Mouse (Mus musculus) hindbrain, embryonic 14.5 days (tissue): ENCODE measurements at regions not wholly inside any gene's neighbourhood (a gene's known extent, or its start where the extent isn't known, plus 50 kb on each side); places are given as distances from the start of the nearest gene placed in this dataset.

ENCODE experiments used
- ATAC-seq: fragments of 200-750 bp; cut with Nextera tagmentation; 2 replicates; pipeline ENCODE4 v1.8.0; 2017; ENCODE audit warnings: moderate number of reproducible peaks, mild to moderate bottlenecking, moderate TSS enrichment, moderate library complexity; ENCODE audit not compliant: low FRiP score
- DNase-seq: peaks from one replicate; pipeline ENCODE4 v3.0.0-alpha.2; 2015; ENCODE audit warnings: low spot score
- H3K27ac ChIP-seq: fragments of 300-500 bp; sonication (generic); 2 replicates; pipeline ENCODE4 v1.5.1; 2014; ENCODE audit warnings: mild to moderate bottlenecking, moderate library complexity
- H3K27me3 ChIP-seq: fragments of 300-500 bp; sonication (generic); 2 replicates; pipeline ENCODE4 v1.6.1; 2014; ENCODE audit warnings: mild to moderate bottlenecking, low read length, mixed read lengths; ENCODE audit not compliant: control insufficient read depth, insufficient read depth
- H3K36me3 ChIP-seq: fragments of 300-500 bp; sonication (generic); replicated peaks from 2 replicates; pipeline ENCODE4 v1.6.1; 2014; ENCODE audit not compliant: control insufficient read depth, insufficient read depth
- H3K4me1 ChIP-seq: fragments of 300-500 bp; sonication (generic); replicated peaks from 2 replicates; pipeline ENCODE4 v1.6.1; 2014; ENCODE audit warnings: antibody characterized with exemption, low read length, mixed read lengths; ENCODE audit not compliant: control insufficient read depth, insufficient read depth
- H3K4me2 ChIP-seq: fragments of 300-500 bp; sonication (generic); replicated peaks from 2 replicates; pipeline ENCODE4 v1.6.1; 2014; ENCODE audit warnings: mild to moderate bottlenecking, moderate library complexity
- H3K4me3 ChIP-seq: fragments of 300-500 bp; sonication (generic); replicated peaks from 2 replicates; pipeline ENCODE4 v1.5.1; 2014; ENCODE audit warnings: mild to moderate bottlenecking, low read length
- H3K9ac ChIP-seq: fragments of 300-500 bp; sonication (generic); 2 replicates; pipeline ENCODE4 v1.6.1; 2014
- H3K9me3 ChIP-seq: fragments of 300-500 bp; sonication (generic); 2 replicates; pipeline ENCODE4 v1.6.1; 2016; ENCODE audit warnings: low read length; ENCODE audit not compliant: control insufficient read depth
- WGBS: fragments of 180-500 bp; shearing (Covaris S2); extraction: QIAGEN DNeasy Blood & Tissue Kit; methylation state at CpG from one replicate; pipeline ENCODE4 v1.1.7; 2014; 5-methylcytosine and 5-hydroxymethylcytosine counted together

DNA sequence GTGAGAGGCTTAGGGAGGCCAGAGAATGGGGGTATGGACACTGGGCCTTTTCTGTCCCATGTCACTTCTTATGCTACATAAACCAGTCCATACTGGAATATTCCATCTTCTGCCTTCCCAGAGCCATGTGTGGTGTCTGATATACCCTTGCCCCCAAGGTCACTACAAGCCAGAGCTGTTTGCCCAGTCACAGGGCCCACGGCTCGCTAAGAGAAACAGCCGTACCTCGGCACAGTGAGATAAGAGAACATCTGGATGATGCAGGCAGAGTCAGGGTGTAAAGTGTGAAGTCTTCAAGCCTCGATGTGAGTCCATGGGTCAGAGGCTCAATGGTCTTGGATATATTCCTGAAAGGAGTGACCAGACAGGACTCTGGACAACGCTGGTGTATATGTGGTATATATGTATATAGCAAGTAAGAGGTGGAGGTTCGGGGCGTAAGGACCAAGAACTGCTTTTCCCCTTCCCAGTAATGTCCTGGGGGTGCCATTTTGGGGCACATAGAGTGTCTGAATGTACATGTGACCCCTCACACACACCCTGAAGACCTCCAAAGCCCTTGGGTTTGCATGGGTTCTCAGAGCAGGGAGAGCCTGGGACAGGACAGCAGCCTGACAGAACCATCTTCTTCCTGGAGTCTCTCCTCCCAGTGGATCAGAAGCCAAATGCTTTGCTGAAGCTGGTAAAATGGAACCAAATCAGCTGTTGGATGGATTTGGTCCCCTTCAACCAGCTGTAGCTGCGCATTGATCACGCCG, 58.1 kb upstream of the Slco4a1 start:
- no peaks in the 10 kb centered on the region for H3K9me3 ChIP-seq
- ATAC-seq (no peak), DNase-seq (no peak)
- no peak overlapping the region for H3K4me2 ChIP-seq
- no peaks in the 10 kb centered on the region for H3K4me1 ChIP-seq
- H3K36me3 ChIP-seq: no peaks in the 10 kb centered on the region
- H3K27ac ChIP-seq: no peak overlapping the region
- H3K9ac ChIP-seq: no peak overlapping the region
- no peak overlapping the region for H3K4me3 ChIP-seq
- no peaks in the 10 kb centered on the region for H3K27me3 ChIP-seq
- whole genome bisulfite sequencing: 92% methylated on average over 11 of the region's 11 CpGs

DNA sequence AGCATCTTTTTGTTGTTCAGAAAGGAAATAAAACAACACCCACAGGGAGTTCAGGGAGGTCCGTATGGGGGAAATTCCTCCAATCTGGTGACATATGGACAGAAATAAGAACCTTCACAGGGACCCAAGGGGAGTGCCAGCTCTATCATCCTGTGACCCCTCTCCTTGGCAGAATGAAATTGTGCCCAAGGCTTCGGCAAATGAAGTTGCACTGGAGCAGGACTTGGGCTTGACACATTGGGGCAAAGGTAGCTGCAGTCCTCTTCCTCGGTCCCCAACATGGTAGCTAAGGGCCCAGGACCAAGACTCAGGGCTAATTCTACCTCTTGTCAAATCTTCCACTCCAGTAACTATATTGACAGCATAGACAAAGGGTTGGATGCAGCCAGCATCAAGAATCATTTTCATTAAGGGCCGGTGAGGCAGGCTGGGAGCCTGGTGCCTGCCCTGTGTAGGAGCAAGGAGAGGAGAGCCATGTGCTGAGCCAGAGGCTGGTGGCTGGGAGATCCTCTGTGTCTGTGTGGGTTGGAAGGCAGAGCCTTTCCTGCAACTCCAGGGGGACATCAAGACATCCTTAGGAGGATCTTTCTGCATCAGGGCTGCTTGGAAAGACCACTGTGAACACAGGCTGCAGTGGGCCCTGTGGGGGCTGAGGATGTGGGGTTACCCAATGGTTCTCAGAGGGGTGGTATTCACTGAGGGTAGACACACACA, 59.2 kb upstream of the Slco4a1 start:
- Histone ChIP-seq H3K27me3 (no peaks in the 10 kb centered on the region), H3K9me3 (no peaks in the 10 kb centered on the region), H3K4me2 (no peak overlapping the region), H3K4me3 (no peak overlapping the region), H3K36me3 (no peaks in the 10 kb centered on the region), H3K9ac (no peak overlapping the region), H3K4me1 (no peaks in the 10 kb centered on the region), H3K27ac (no peak overlapping the region)
- DNase-seq: no peak
- 74% methylated on average over 4 of the region's 4 CpGs for WGBS
- no peak for ATAC-seq

DNA sequence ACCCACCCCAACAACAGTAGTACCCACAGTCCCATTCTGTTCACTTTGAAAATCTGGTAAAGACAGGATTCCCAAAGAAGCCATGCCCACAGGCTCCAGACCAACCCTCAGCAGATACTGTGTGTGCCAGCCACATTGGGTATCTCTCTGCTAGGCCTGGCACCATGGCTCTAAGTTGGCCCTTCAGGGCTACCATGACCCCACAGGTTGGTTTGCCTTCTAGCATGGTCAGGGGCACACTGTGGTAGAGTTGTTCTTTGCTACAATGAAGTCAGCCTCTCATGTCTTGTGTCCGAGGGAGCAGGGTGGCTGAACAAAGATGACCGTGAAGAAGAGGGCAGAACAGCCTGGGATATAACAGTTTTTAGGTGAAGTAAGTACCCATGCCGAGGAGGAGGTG, 59.8 kb upstream of the Slco4a1 start:
- 82% methylated on average over 3 of the region's 3 CpGs for WGBS
- ATAC-seq: no peak
- no peaks in the 10 kb centered on the region for H3K9me3 ChIP-seq

DNA sequence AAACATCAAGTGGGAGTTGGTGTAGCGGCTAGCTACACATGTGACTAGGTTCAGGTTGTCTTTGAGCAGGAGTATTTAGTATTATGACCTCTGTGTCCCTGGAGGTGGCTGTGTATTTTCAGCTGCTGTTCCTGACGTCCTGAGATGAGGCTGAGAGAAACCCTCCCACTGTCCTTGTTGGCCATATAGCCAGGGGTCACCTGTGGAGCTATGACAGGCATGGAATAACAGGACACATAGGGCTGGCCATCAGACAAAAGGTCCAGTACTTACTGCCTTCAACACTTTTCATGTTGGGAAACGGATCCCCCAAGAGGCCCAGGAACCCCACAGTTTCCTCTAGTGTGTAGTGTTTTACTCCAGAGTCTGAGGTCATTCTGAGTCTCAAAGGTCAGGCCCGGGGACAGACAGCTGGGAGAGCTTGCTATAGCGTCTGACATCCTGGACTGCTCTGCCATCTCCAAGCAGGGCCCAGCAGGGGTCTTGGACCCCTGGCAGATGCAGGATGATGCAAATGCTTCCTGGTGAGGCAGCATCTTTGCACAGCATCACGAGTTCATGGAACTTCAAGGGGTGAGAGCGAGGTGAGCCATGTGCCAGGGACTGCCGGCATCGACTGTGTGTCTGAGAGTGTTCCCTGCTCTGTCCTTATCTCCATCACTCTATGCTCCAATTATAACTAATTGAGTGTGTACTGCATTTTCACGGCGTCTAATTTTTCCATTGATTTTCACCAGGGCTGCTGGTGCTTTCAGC, 60.6 kb upstream of the Slco4a1 start:
- DNase-seq (no peak), ATAC-seq (no peak)
- Histone ChIP-seq H3K9me3 (no peaks in the 10 kb centered on the region), H3K27ac (no peak overlapping the region), H3K4me3 (no peak overlapping the region), H3K4me2 (no peak overlapping the region), H3K27me3 (no peaks in the 10 kb centered on the region), H3K36me3 (no peaks in the 10 kb centered on the region), H3K9ac (no peak overlapping the region), H3K4me1 (no peaks in the 10 kb centered on the region)
- WGBS: 52% methylated on average over 11 of the region's 11 CpGs

More for the DNA sequence above, 59.8 kb upstream of the Slco4a1 start:
- no peak overlapping the region for H3K4me2 ChIP-seq
- no peaks in the 10 kb centered on the region for H3K27me3 ChIP-seq
- H3K36me3 ChIP-seq: no peaks in the 10 kb centered on the region
- H3K4me3 ChIP-seq: no peak overlapping the region
- H3K4me1 ChIP-seq: no peaks in the 10 kb centered on the region
- no peak overlapping the region for H3K9ac ChIP-seq
- no peak overlapping the region for H3K27ac ChIP-seq
- no peak for DNase-seq

DNA sequence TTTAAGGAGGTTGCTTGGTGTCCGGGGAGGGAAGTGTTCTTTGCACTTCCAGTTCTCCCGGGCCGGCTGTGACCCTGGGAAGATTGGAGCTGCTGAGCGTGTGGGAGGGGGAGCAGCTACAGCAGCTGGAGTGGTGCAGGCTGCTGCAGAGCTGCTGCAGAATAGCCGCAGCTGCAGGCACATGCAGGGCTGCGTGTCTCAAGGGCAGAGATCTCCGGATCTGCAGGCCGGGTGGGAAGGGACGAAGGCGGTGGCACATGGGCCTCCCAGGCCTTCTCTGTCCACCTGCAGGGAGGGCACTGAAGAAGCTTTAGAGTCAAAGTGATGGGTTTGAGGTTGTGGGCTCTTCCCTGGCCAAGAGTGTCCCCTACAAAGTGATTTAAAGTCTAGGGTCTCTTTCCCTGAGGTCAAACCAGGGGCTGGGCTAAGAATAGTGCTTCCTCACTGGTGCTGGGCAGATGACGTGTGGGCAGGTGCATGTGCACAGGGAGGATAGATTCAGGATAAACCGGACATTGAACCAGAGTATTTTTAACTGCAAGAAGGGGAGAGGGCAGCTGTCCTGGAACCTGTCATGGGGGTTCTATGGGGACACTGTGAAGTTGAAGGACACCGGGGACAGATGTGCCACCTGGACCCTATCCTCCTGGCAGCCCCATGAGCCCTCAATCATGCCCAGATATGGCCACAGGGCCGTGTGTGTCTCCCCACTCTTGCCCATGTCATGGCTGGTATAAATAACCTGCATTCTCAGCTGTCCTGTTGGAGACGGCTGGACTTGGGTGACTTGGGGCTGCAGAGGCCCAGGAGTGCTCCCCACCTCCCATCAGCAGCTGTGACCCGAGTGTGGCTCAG, 58.6 kb upstream of the Gata5 start:
- Histone ChIP-seq H3K27ac (no peak overlapping the region), H3K36me3 (no peaks in the 10 kb centered on the region), H3K9me3 (no peaks in the 10 kb centered on the region), H3K4me2 (no peak overlapping the region), H3K27me3 (peaks cover 13% of the 10 kb centered on the region), H3K9ac (no peak overlapping the region), H3K4me3 (no peak overlapping the region), H3K4me1 (no peaks in the 10 kb centered on the region)
- no peak for ATAC-seq
- DNase-seq: no peak
- 65% methylated on average over 16 of the region's 16 CpGs for WGBS

DNA sequence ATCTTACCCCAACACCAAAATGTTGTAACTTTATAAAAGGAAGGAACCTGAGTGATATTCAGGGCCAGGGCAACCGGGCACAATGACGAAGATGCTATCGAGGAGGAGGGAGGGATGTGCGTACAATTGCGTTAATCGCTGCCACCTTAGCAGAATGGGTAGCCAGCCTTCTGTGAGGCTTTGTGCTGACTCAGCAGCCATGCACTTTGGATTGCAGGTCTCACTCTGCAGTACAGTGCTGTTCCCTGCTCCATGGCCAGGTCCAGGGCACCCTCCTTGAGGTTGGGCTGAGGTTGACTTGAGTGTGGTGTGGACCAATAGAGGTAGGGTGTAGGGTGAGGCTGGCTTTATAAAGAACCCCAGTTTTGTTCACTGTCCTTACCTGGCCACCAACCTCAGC, 57.8 kb upstream of the Gata5 start:
- Histone ChIP-seq H3K27ac (no peak overlapping the region), H3K27me3 (peaks cover 18% of the 10 kb centered on the region), H3K9me3 (no peaks in the 10 kb centered on the region), H3K4me3 (no peak overlapping the region), H3K36me3 (no peaks in the 10 kb centered on the region), H3K9ac (no peak overlapping the region), H3K4me1 (no peaks in the 10 kb centered on the region), H3K4me2 (no peak overlapping the region)
- 92% methylated on average over 6 of the region's 6 CpGs for WGBS
- DNase-seq: no peak
- ATAC-seq: no peak

DNA sequence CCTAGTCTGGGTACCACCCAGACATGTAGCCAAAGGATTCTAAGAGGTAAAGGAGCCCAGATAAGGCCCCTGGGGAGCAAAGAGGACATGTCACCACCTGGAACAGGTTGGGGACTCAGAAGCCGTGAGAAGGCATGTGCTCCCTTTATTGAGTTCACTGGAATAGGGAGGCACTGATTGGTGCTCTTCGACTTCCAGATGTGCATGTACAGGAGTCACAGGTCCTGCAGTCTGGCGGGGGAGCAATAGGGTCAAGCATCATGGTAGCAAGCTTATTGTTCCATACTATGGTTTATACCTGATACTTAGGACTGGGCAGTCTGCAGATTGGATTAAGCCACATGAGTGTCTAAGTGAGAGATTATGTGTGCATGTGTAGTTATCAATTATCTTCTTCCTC, 56.9 kb upstream of the Gata5 start:
- H3K4me1 ChIP-seq: no peaks in the 10 kb centered on the region
- no peak overlapping the region for H3K9ac ChIP-seq
- H3K4me2 ChIP-seq: no peak overlapping the region
- no peak for ATAC-seq
- no peak overlapping the region for H3K4me3 ChIP-seq
- no peak for DNase-seq
- WGBS: 83% methylated on average over 3 of the region's 3 CpGs
- H3K36me3 ChIP-seq: no peaks in the 10 kb centered on the region
- peaks cover 28% of the 10 kb centered on the region for H3K27me3 ChIP-seq
- H3K9me3 ChIP-seq: no peaks in the 10 kb centered on the region
- H3K27ac ChIP-seq: no peak overlapping the region

DNA sequence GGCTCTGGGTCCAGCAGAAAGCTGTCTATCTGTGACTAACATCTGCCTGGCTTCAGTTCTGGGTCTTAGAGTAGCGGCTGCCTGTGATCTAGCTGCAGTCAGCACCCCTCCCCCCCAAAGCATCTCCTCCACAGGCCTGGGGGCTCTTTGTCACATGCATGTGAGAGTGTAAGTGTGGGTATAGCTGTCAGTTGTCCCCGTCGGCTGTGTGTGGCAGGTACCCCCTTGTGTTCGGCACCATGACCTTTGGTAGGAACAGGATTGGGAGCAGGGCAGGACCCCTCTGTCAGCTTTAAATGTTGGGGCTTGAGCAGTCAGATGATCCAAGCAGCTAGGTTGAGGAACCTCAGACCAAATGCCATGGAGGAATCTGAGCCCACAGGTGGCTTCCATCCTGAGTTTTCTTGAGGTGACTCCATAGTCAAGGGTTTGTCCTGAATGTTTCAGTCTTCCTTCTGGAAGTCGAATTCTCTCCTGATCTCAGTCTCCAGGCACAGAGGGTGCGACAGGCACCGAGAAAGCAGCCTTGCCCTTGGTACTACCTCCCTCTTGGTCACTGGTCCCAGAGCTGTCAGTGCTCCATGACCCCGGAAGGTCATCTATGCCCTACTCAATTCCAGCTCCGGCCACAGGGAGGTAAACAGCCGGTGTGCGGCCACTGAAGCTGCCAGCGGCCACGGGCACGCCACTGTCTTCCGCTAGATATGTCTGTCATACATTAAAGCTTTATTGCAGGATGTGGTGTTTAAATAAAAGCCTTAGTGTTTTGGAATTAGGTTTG, 55.9 kb upstream of the Gata5 start:
- no peaks in the 10 kb centered on the region for H3K4me1 ChIP-seq
- DNase-seq (no peak), ATAC-seq (no peak)
- no peak overlapping the region for H3K4me2 ChIP-seq
- no peak overlapping the region for H3K4me3 ChIP-seq
- peaks cover 34% of the 10 kb centered on the region for H3K27me3 ChIP-seq
- H3K36me3 ChIP-seq: no peaks in the 10 kb centered on the region
- no peaks in the 10 kb centered on the region for H3K9me3 ChIP-seq
- no peak overlapping the region for H3K9ac ChIP-seq
- WGBS: 82% methylated on average over 15 of the region's 15 CpGs
- no peak overlapping the region for H3K27ac ChIP-seq
